Comparison of ENCODE assay signal across 29 mouse cellular contexts in genomic region chr12:75904068-75904467, GRCm38 (mm10).
"Had no signal": no experiment of that assay in that cellular context is flagged by ENCODE, and none has a peak within 500 bp of the region (broad histone marks: within the 10 kb centered on the region; RNA-seq: fewer than 3 reads in every experiment).

No protein-coding gene starts in this region.

- H3K36me3 ChIP-seq: intestine, embryonic 15.5 days had no signal

- H3K27me3 ChIP-seq: heart, embryonic 13.5 days; heart, embryonic 15.5 days; hindbrain, embryonic 12.5 days; hindbrain, embryonic 13.5 days; hindbrain, embryonic 15.5 days; intestine, embryonic 15.5 days; kidney, embryonic 15.5 days had no signal

- H3K27ac ChIP-seq: heart, embryonic 13.5 days; heart, embryonic 15.5 days; hindbrain, embryonic 10.5 days; hindbrain, embryonic 12.5 days; hindbrain, embryonic 13.5 days; hindbrain, embryonic 14.5 days; hindbrain, embryonic 15.5 days; hindbrain, postnatal 0 days; intestine, embryonic 15.5 days; kidney, embryonic 15.5 days; kidney, postnatal 0 days; layer of hippocampus, adult 2 months; left cerebral cortex, adult 2 months had no signal

- H3K4me3 ChIP-seq: heart, embryonic 13.5 days; heart, embryonic 15.5 days; hindbrain, embryonic 10.5 days; hindbrain, embryonic 12.5 days; hindbrain, embryonic 13.5 days; hindbrain, embryonic 15.5 days; intestine, embryonic 15.5 days; kidney, embryonic 15.5 days; layer of hippocampus, adult 2 months; left cerebral cortex, adult 2 months had no signal

- DNase-seq: heart, postnatal 10 days; heart, postnatal 14 days; heart, postnatal 36 days; heart, postnatal 4 days; kidney, adult 11 months; kidney, adult 18-20 months; kidney, adult 2 months; kidney, adult 8-10 months; kidney, adult 9 months; kidney, postnatal 10 days; kidney, postnatal 14 days; kidney, postnatal 25 days; kidney, postnatal 36 days; kidney, postnatal 4 days; layer of hippocampus, adult 9-11 months; layer of hippocampus, postnatal 36 days had no signal

- H3K4me1 ChIP-seq: heart, embryonic 13.5 days; heart, embryonic 15.5 days; hindbrain, embryonic 10.5 days; hindbrain, embryonic 12.5 days; hindbrain, embryonic 13.5 days; hindbrain, embryonic 15.5 days; intestine, embryonic 15.5 days; kidney, embryonic 15.5 days had no signal

- H3K9ac ChIP-seq: heart, embryonic 13.5 days; heart, embryonic 15.5 days; hindbrain, embryonic 12.5 days; hindbrain, embryonic 13.5 days; hindbrain, embryonic 14.5 days; hindbrain, embryonic 15.5 days; intestine, embryonic 15.5 days; kidney, embryonic 15.5 days had no signal
